Mouse (Mus musculus): ENCODE results near the gene Olfr473.
"Not testable (repeated sequence)": the region's sequence is repeated elsewhere in the genome, so short reads cannot be mapped to it uniquely, and the experiment has no call there.

Olfr473 gene

DNA sequence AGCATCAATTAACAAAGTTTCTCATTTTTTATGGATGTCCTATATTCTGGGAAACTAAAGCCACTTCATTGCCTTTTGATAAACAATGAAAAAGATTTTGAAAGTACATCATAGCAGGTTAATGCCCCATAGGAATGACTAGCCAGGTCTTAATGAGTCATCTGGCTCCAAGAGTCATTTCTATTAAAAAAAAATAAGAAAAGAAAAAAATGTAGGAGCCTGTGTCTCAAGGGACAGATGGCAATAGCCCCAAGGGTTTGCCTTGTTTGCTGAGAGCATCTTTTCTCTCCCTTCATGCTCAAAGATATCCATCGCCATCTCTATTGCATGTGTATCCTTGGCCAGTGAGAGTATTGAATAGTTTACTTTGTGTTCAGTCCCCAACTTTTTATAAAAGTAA, at the start of gene Olfr473:
TSS of gene Olfr473 (plus strand) at position 301 of the 400 bp plus-strand sequence.
- DNase-seq (ENCODE audit: low spot score), result no peak

DNA sequence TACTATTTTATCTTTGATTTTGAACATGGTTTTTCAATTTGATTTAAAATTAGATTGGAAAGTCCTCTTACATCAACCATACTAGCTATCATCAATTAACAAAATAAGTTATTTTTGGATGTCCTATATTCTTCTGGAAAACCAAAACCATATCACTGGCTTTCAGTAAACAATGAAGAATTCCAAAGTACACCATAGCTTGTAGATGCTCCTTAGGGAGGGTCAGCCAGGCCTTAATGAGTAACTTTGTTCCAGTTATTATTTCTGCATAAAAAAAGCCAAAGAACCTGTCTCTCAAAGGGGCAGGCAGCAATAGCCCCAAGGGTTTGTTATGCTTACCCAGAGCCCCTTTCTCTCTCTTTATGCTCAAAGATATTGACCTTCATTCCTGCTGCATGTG, 32.6 kb upstream of the Olfr473 start, which contains the start of gene Olfr472:
TSS of gene Olfr472 (plus strand) at position 301 of the 400 bp plus-strand sequence.
- DNase-seq (ENCODE audit: low spot score), result no peak

DNA sequence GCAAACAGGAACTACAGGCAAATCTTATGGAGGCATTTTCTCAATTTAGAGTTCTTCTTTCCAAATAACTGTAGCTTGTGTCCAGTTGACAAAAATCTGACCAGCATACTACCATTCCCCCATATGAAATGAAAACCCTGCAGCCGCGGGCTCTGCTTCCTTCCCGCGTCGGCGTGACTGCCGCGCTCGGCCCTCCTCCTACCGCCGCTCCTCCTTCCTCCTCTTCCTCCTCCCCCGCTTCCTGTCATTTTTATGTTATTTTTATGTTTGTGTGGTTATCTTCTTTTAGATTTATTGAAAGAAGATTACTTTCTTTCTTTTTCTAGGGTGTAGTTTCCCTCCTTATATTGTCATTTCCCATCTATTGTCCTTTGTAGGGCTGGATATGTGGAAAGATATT, 22.3 kb downstream of the Olfr473 start:
- DNase-seq (ENCODE audit: low spot score), result not testable (repeated sequence)

DNA sequence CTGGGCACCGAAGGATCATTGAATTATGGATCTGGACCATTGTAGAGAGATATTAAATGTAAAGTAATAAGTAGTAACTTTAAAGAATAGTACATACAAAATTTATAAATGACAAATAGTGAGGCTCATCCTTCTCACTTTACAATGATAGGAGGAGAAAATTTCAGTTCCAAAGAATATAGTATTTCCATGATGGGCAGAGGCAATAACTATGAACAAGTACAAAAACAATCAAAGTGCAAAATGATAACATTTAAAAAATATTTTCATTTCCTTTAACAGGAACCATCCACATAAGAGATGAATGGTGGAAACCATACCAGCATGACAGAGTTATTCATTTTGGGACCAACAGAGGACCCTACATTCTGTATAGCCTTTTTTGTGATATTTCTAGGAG, 24.1 kb downstream of the Olfr473 start, which contains the start of gene Olfr474:
TSS of gene Olfr474 (plus strand) at position 301 of the 400 bp plus-strand sequence.
- no peak for DNase-seq (ENCODE audit: low spot score)

DNA sequence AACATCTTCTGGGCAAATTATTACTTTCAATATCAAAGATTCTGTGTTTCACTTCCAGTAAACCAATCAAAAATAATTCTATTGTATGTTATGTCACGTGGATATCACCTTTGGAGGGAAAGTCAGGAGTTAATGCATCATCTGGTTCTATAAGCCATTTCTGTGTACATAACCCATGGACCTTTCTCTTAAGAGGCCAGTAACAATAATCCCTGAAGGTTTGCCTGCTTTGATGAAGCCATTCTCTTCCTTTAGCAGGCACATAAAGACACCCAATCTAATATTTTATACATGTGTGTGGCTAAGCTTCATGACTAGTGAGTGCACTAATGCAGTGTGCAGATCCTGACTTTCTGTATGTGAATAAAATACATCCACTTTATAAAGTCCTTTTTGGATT, 34.3 kb downstream of the Olfr473 start, which contains the start of gene Olfr476:
TSS of gene Olfr476 (plus strand) at position 301 of the 400 bp plus-strand sequence.
- no peak for DNase-seq (ENCODE audit: low spot score)

Data from retina, embryonic 14.5 days (tissue).